25 mouse cellular contexts compared by ENCODE assay signal in genomic region chr5:122265942-122266341, GRCm38 (mm10). TPM values are rescaled to one million over a fixed set of nuclear protein-coding genes. Genes with fewer than 3 reads are reported as not detected.
A peak's percentile ranks its signal among the peaks of the same experiment; 100 is the strongest.
DNase-seq lines count a peak whose midpoint lies in the region; ATAC-seq and TF ChIP-seq lines count a peak whose summit lies in the region.
"Had no signal": no experiment of that assay in that cellular context is flagged by ENCODE, and none has a peak within 500 bp of the region (broad histone marks: within the 10 kb centered on the region; RNA-seq: fewer than 3 reads in every experiment).

No protein-coding gene starts in this region.

- no peak for ATAC-seq in forebrain, postnatal 0 days
- ATAC-seq in forebrain, embryonic 13.5 days = no peak
- ATAC-seq: midbrain, embryonic 16.5 days had no signal

- no peak overlapping the region for H3K27ac ChIP-seq in forebrain, postnatal 0 days (ENCODE audit: low read depth, low read length)
- no peak overlapping the region for H3K27ac ChIP-seq in forebrain, embryonic 13.5 days
- no peak overlapping the region for H3K27ac ChIP-seq in layer of hippocampus, adult 2 months
- no peak overlapping the region for H3K27ac ChIP-seq in bone marrow macrophage, adult 2 months (ENCODE audit: insufficient read depth, low read depth, low read length)
- H3K27ac ChIP-seq: embryonic facial prominence, embryonic 13.5 days; forebrain, embryonic 12.5 days; hindbrain, embryonic 12.5 days; limb, embryonic 12.5 days; liver, embryonic 13.5 days; macrophage; stomach, embryonic 15.5 days had no signal

- H3K27me3 ChIP-seq in forebrain, postnatal 0 days (ENCODE audit: insufficient read depth, low read length) = no peaks in the 10 kb centered on the region
- no peaks in the 10 kb centered on the region for H3K27me3 ChIP-seq in forebrain, embryonic 13.5 days
- H3K27me3 ChIP-seq: embryonic facial prominence, embryonic 13.5 days; forebrain, embryonic 12.5 days; hindbrain, embryonic 12.5 days; limb, embryonic 12.5 days; liver, embryonic 13.5 days; stomach, embryonic 15.5 days had no signal

- TF ChIP-seq CTCF in forebrain, postnatal 0 days (IDR thresholded peaks at IDR 0.05; ENCODE audit: low read depth) = peak; percentile 33
- peak; percentile 59 for TF ChIP-seq CTCF in layer of hippocampus, adult 2 months (conservative IDR thresholded peaks at IDR 0.05)
- TF ChIP-seq CTCF in bone marrow macrophage, adult 2 months (IDR thresholded peaks at IDR 0.05; ENCODE audit: low read depth, low read length) = 0 out of 2 replicates have a peak, but pooled peaks have one; percentile 9

- no peak overlapping the region for H3K4me2 ChIP-seq in forebrain, postnatal 0 days (ENCODE audit: low read depth)
- no peak overlapping the region for H3K4me2 ChIP-seq in forebrain, embryonic 13.5 days
- H3K4me2 ChIP-seq: embryonic facial prominence, embryonic 13.5 days; forebrain, embryonic 12.5 days; heart, embryonic 11.5 days; hindbrain, embryonic 12.5 days; limb, embryonic 12.5 days; liver, embryonic 13.5 days; stomach, embryonic 15.5 days had no signal

- no peak for DNase-seq in forebrain, postnatal 0 days
- DNase-seq in layer of hippocampus, adult 2 months (ENCODE audit: low spot score in 2 of 2) = no peak
- no peak for DNase-seq in layer of hippocampus, adult 8-10 months (ENCODE audit: low spot score in 2 of 2)
- DNase-seq in 416B (ENCODE audit: low read depth) = peak; percentile 42
- no peak for DNase-seq in right cerebral cortex, postnatal 25 days
- DNase-seq: adrenal gland, postnatal 14 days; cerebellum, adult 8-10 months; cerebellum, postnatal 36 days; embryo, embryonic 11 days; gastrocnemius, postnatal 10 days; liver, embryonic 13.5 days; thymus, adult 18-20 months; thymus, postnatal 36 days had no signal

- H3K9ac ChIP-seq in forebrain, postnatal 0 days = no peak overlapping the region
- no peak overlapping the region for H3K9ac ChIP-seq in forebrain, embryonic 13.5 days
- H3K9ac ChIP-seq: embryonic facial prominence, embryonic 13.5 days; forebrain, embryonic 12.5 days; hindbrain, embryonic 12.5 days; limb, embryonic 12.5 days; liver, embryonic 13.5 days; stomach, embryonic 15.5 days had no signal

- H3K36me3 ChIP-seq in forebrain, postnatal 0 days (ENCODE audit: insufficient read depth) = no peaks in the 10 kb centered on the region
- peaks cover 4% of the 10 kb centered on the region; the same call in 1 of the 2 replicates for H3K36me3 ChIP-seq in forebrain, embryonic 13.5 days (ENCODE audit: poor library complexity, severe bottlenecking)
- H3K36me3 ChIP-seq: forebrain, embryonic 12.5 days; liver, embryonic 13.5 days; stomach, embryonic 15.5 days had no signal

- H3K4me3 ChIP-seq in forebrain, postnatal 0 days (ENCODE audit: low read depth, low read length) = no peak overlapping the region
- H3K4me3 ChIP-seq in forebrain, embryonic 13.5 days = no peak overlapping the region
- H3K4me3 ChIP-seq in layer of hippocampus, adult 2 months = no peak overlapping the region
- H3K4me3 ChIP-seq in bone marrow macrophage, adult 2 months (ENCODE audit: insufficient read depth, low read length) = no peak overlapping the region
- H3K4me3 ChIP-seq: embryonic facial prominence, embryonic 13.5 days; erythroblast, embryonic 14.5 days; forebrain, embryonic 12.5 days; hindbrain, embryonic 12.5 days; limb, embryonic 12.5 days; stomach, embryonic 15.5 days had no signal

- 97% methylated on average over 2 of the region's 2 CpGs for WGBS in forebrain, postnatal 0 days
- WGBS in forebrain, embryonic 13.5 days = 95% methylated on average over 2 of the region's 2 CpGs

- no peaks in the 10 kb centered on the region for H3K4me1 ChIP-seq in forebrain, postnatal 0 days (ENCODE audit: insufficient read depth)
- H3K4me1 ChIP-seq in forebrain, embryonic 13.5 days = peaks cover 18% of the 10 kb centered on the region
- peaks cover 10% of the 10 kb centered on the region for H3K4me1 ChIP-seq in bone marrow macrophage, adult 2 months (ENCODE audit: control insufficient read depth, insufficient read depth, low read length)

- H3K9me3 ChIP-seq in forebrain, postnatal 0 days (ENCODE audit: low read length) = no peaks in the 10 kb centered on the region
- H3K9me3 ChIP-seq in forebrain, embryonic 13.5 days (replicated peaks) = no peaks in the 10 kb centered on the region
- H3K9me3 ChIP-seq: embryonic facial prominence, embryonic 13.5 days; forebrain, embryonic 12.5 days; G1E; hindbrain, embryonic 12.5 days; limb, embryonic 12.5 days; liver, embryonic 13.5 days; stomach, embryonic 15.5 days had no signal

- no peak for TF ChIP-seq POLR2A in bone marrow macrophage, adult 2 months (IDR thresholded peaks at IDR 0.05; ENCODE audit: borderline replicate concordance, low read depth, low read length)

RNA-seq across cellular contexts. Expression of gene Tctn1, which starts 1.7 kb away (rescaled TPM):
- 20.3 and 31.2 TPM in 2 replicates for total RNA-seq in forebrain, postnatal 0 days (2014; rRNA removed)
- polyA plus RNA-seq in forebrain, postnatal 0 days (2015; fragmentation: Nextera tagmentation; extraction: Ambion mirVana) = 2.9 and 4.3 TPM in 2 replicates
- 4.8 and 4.9 TPM in 2 replicates for polyA plus RNA-seq in forebrain, embryonic 13.5 days (2015; fragmentation: Nextera tagmentation; extraction: Ambion mirVana)
- 10 to 100 TPM; 15.2 TPM for total RNA-seq in layer of hippocampus, adult 2 months (2021)
- total RNA-seq in layer of hippocampus, adult 8-10 months (2022) = 10 to 100 TPM; 14.7 to 17.7 (median 16.1) TPM
- polyA plus RNA-seq in bone marrow macrophage, adult 2 months (2012; ENCODE audit: insufficient read depth, insufficient read length, missing spikeins) = 13.7 and 15.6 TPM in 2 replicates

RNA-seq across cellular contexts. Expression of gene Pptc7, which starts 18.2 kb away (rescaled TPM):
- total RNA-seq in forebrain, postnatal 0 days (2014; rRNA removed) = 14.8 and 18.3 TPM in 2 replicates
- 4.2 and 6.7 TPM in 2 replicates for polyA plus RNA-seq in forebrain, postnatal 0 days (2015; fragmentation: Nextera tagmentation; extraction: Ambion mirVana)
- 7.5 and 7.7 TPM in 2 replicates for polyA plus RNA-seq in forebrain, embryonic 13.5 days (2015; fragmentation: Nextera tagmentation; extraction: Ambion mirVana)
- total RNA-seq in layer of hippocampus, adult 2 months (2021) = 10 to 100 TPM; 39.8 to 41.1 TPM
- total RNA-seq in layer of hippocampus, adult 8-10 months (2022) = 10 to 100 TPM; 41.0 to 48.0 (median 43.7) TPM
- 12.3 and 13.5 TPM in 2 replicates for polyA plus RNA-seq in bone marrow macrophage, adult 2 months (2012; ENCODE audit: insufficient read depth, insufficient read length, missing spikeins)

RNA-seq across cellular contexts. Expression of gene Hvcn1, which starts 59.3 kb away (rescaled TPM):
- total RNA-seq in forebrain, postnatal 0 days (2014; rRNA removed) = 1.7 and 3.0 TPM in 2 replicates
- polyA plus RNA-seq in forebrain, postnatal 0 days (2015; fragmentation: Nextera tagmentation; extraction: Ambion mirVana) = 1.2 and 1.6 TPM in 2 replicates
- polyA plus RNA-seq in forebrain, embryonic 13.5 days (2015; fragmentation: Nextera tagmentation; extraction: Ambion mirVana) = 2.9 and 3.0 TPM in 2 replicates
- total RNA-seq in layer of hippocampus, adult 2 months (2021) = 1 to 10 TPM; 2.6 to 3.0 TPM
- 10 to 100 TPM in 2 of 4 experiments, 1 to 10 TPM in 2; 2.1 to 22.9 (median 8.2) TPM for total RNA-seq in layer of hippocampus, adult 8-10 months (2022)
- 50.7 and 54.3 TPM in 2 replicates for polyA plus RNA-seq in bone marrow macrophage, adult 2 months (2012; ENCODE audit: insufficient read depth, insufficient read length, missing spikeins)

Comparison
In these comparisons a context has a peak if more than half of its experiments do, and no peak if none do; other contexts are left out.
1. CTCF ChIP-seq: peak in every context shown above with its lines; median percentile 59 in layer of hippocampus, adult 2 months; 33 in forebrain, postnatal 0 days; 9 in bone marrow macrophage, adult 2 months.